Mouse (Mus musculus) adrenal gland, adult 8-10 months (tissue): Measurements from ENCODE around the gene Scarb1. TPM values are rescaled to one million over a fixed set of nuclear protein-coding genes. Genes with fewer than 3 reads are reported as not detected.

ENCODE experiments used
- DNase-seq: peaks from one replicate; pipeline ENCODE4 v3.0.0; 2022
- total RNA-seq, 4 experiments: library from RNA; stranded (reverse); gene quantifications; 2 replicates each; pipeline ENCODE4 v1.2.4; 2022

Gene Scarb1
- total RNA-seq, 4 experiments from 2014 or later, result 1,640 to 3,396 (median 2,408) TPM

DNA sequence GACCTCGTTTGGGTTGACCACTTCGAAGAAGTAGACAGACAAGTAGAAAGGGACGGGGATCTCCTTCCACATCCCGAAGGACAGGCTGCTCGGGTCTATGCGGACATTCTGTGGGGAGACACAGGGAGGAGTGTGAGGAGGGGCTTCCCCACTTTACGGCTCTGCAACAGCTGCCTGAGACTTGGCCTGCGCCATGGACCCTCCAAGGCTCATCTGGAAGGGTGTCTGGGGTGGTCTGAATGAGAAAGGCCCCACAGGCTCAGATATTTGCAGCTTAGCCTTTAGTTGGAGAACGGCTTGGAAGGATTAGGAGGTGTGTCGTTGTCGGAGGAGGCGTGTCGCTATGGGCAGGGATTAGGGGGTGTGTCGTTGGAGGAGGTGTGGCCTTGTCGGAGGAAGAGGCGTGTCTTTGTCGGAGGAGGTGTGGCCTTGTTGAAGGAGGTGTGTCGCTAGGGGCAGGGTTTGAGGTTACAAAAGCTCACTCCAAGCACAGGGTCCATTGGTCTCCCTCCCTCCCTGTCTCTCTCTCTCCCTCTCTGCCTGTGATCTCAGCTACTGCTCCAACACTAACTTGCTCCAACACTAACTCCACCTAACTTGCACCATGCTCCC is 36.5 kb downstream of the Scarb1 start:
- DNase-seq, result no peak

DNA sequence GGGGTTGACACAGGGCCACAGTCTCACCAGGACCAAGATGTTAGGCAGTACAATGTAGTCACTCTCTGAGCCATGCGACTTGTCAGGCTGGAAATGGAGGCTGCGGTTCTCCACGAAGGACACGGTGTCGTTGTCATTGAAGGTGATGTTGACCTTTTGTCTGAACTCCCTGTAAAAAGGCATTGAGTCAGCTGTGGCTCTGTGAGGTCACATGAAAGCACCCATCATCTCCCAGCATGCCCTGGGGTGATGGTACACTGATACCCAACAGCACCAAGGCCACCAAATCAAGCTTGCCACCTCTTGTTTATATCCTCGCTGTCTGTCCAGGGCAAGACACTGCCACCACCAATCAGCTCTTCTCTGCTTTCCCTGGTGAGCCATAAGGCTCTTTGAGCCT is 37.8 kb downstream of the Scarb1 start:
- no peak for DNase-seq

DNA sequence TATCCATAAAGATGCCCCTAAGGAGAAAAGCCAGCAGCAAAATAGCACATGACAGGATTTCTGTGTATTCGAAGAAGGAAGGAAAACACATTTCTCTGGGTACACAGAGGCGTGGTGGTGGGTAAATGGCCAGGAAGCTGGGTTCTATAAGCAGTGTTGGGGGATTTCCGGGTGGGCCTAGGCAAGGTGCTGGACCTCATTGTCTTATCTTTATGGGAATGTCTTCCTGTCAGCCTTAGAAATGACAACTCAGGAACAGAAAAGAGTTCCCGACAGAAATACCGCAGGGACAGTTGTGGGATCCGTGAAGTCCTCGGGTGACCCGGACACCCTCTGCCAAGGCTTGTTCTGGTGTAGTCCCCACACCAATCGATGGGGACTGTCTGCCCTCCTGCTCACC is 42.7 kb downstream of the Scarb1 start:
- no peak for DNase-seq

DNA sequence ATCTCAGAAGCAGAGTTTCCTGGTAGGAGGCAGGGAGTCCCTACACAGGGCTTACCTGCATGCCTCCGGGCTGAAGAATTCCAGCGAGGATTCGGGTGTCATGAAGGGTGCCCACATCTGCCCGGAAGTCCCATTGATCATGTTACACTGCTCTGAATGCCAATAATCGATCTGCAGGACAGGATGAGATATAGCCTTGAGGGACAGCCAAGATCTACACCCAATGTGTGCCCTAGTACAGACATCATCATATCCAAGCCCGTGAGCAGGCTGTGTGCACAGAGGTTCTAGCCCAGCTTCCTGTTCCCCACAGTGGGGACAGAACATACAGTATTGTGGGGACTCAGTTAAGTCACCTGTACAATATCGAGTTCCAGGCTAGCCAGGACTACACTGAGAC is 43.7 kb downstream of the Scarb1 start:
- no peak for DNase-seq

DNA sequence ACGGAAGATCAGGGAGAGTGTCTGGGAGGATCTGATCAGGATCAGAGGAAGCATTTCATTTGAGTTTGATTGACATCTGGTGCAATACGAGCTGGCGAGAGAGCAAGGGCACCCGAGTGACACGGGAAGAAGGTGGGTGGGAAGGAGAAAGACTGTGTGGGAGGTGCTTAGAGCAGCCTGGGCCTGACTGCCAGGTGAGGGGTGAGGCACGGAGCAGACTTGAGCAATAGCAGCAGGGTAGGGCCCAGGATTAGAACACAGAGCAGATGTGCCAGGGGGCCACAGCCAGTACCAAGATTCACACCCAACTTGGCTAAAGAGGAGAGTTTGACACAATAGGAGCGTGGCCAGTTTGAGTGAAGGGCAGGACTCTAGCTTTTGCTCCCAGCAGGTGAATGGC is 47.9 kb downstream of the Scarb1 start:
- no peak for DNase-seq

DNA sequence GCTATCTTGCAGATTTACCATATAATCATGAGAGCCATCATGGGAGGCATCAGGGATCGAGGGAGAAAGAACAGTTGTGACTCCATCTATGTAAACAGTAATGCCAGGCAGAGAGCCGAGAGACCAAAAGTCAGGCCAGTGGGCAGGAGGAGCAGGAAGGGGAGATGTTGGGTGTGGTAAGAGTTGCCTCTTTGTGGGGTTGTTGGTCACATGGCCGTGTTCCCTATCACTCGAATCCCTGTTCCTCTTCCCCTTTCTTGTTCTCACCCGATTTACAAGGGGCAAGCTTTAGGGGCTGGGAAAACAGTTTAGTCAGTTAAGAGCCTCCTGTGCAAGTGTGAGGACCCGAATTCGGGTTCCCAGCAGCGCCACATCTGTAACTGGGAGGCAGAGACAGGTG is 49.0 kb downstream of the Scarb1 start:
- no peak for DNase-seq

DNA sequence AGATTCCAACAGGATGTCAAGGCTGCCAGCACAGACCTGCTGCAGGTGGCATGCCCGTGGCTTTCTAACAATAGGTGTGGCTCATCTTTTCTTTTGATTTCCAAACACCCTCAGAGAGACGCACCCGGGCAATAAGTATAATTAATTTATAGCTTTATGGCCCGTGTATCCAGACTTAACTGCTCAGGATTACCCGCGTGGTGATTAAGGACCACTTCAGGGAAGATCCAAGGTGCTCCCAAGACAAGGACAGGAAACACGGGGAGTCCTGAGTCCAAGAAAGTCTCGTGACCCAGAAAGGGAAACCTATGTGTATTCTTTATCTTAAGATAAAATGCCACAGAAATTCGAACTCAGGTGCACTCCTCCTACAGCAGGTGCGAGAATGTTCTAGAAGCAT is 49.5 kb downstream of the Scarb1 start:
- DNase-seq, result no peak

DNA sequence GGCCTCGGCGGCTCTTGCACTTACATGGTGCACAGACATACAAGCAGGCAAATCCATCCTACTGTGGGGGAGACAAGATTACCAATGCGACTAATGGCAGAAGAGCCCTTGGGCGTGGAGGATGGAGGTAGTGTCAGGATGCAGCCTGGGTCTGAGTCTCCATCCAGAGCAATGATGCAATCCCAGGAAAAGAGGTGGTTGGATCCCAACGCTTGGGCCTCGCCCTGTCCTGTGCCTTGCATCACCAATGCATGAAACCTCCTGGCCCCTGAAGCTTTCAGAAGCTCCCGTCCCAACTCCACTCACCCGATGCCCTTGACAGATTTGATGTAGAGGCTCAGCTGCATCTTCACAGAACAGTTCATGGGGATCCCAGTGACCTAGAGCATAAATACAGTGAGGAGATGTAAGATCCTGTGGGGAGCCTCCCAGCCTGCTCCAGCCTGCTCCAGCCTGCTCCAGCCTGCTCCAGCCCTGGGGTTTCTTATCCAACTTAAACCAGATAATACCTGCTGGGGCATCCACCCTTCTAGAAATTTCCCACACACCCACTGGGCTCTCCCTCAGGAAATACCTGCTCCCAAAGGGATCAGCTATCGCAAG is 53.7 kb downstream of the Scarb1 start:
- DNase-seq, result no peak

DNA sequence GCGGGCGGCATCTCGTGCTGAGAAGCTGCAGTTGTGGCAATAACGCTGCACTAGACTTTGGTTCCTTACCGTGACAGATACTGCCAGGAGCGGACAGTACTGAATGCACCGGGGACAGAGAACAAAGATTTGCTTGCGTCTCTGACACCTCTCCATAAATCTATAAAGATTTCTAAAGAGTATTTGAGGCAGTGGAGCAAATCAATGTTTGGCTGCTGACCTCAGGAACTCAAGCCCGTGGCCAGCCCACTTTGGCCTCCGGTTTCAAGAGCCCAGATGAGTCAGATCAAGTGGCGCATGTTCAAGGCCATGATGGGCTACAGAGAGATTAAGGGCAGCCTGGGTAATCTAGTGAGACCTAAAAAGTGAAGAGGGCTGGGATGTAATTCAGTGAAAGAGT is 54.8 kb downstream of the Scarb1 start:
- peak; percentile 89 for DNase-seq

DNA sequence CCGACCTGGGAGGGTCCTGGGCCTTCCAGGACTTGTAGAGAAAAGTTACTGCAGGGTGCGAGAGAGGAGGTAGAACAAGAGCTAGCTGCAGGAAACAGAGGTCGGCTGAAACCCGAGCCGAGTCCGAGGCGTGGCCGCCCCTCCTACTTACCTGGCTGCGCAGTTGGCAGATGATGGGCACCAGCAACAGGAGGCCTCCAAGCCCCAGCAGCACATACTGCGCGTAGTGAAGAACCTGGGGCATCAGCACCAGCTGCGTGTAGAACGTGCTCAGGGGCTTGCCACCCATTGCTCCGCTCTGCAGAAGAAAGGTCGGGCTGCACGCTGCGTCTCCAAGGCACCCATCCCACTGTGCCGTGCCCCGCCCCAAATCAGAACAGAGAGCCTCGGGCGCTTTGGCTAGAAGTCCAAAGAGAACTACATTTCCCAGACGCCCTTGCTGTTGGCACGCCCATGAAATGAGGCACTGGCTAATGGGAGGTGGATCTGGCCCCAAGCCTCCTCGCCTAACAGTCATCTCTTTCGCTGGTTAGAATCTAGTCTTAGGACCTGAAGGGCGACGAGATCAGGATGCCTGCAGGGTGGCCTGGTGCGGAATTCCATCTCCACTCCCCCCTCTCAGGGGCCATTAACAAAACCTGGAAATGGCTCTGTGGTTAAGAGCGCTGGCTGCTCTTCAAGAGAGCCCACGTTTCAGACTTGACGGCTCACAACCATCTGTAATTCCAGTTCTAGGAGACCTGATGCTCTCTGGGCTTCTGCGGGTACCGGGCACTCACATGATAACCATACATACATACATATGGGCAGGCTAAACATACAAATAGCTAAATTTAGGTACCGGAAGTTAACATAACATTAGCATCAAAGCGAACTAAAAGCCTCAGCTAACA is 56.9 kb downstream of the Scarb1 start:
- no peak for DNase-seq

DNA sequence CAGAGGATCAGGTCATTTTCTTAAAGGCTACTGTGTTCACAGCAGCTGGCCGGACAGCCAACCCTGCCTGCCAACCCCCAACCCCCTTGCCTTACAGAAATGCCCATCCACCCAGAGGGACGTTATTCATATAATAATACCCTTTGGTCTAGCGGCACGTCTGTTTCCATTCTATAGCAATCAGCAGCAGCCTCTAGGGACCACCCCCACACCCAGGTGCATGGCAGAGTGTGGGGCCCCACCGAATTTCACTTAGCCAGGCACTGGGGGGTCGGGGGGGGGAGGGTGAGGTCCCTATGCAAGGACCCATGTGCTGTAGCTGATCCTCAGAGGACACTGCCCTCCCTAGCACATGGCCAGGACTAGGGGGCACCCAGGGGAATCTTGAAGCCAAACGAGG is 61.7 kb downstream of the Scarb1 start:
- DNase-seq, result no peak

DNA sequence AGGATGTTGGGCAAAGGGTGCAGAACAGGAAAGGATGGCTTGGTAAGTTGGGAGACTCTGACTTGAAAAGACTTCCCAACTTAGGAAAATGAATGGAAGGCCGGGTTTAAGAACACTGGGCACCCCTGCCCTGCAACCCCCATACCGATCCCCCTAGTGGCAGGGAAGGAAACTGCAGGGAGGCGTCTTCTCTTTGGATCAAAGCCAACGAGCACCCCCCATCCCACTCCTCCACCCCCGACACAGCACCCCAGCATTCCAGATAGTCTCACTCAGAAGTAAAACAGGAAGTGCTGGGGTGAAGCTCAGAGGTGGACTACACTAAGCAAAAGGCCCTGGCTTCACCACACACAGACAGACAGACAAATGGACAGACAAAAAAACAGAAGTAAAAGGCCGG is 62.6 kb downstream of the Scarb1 start:
- no peak for DNase-seq

DNA sequence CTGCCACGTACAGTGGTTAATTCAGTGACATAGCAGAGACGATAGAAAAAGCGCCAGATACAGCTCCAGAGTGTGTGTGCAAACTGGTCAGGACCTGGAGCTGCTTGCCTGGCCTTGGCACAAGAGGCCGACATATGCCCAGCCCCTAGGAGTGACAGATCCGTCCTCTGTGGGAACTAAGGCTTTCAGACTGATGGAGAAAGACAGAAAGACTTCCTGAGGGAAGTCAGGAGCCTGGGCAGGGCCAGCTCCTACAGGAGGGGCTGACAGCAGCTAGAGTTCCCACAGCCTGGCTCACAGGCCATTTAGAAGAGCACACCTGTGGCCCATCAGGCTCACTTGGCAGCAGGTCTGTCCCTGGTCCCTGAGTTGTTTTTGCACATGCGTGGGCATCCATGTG is 63.6 kb downstream of the Scarb1 start:
- DNase-seq, result no peak

DNA sequence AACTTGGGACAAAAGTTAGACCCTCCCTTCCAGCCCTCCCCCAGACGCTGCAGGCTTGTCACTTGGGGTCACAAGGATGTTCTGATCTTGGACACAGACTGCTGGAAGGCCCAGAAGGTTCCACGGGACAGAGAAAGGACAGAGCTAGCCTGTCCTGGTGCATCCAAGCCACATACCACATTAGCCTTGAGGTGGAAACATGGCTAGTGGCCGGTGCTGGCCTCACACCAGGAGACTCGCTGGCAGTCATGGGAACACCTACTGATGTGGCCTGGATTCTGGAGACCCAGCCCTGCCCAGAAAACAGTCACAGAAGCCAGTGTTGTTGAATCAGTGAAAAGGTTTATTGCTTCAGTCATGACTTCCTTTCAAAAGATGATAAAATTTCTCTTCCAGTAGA is 64.1 kb downstream of the Scarb1 start:
- DNase-seq, result no peak

DNA sequence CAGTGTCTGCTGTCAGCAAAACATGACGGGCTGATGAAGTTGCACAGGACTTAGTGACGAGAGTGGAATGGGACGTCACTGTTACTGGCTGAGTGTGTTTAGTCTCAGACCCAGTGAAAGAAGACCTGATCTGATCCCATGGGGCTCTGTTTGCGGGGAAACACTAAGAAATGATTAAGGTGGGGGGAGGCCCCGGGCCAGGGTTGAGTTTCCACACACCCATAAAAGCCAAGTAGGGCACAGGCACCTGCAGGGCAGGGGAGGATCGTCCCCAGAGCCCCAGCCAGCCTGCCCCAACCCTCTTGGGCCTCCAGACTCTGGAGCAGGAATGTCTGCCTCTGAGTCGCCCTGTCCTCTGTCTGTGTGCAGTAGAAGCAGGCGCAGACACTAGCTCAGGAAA is 65.6 kb downstream of the Scarb1 start:
- DNase-seq, result no peak

DNA sequence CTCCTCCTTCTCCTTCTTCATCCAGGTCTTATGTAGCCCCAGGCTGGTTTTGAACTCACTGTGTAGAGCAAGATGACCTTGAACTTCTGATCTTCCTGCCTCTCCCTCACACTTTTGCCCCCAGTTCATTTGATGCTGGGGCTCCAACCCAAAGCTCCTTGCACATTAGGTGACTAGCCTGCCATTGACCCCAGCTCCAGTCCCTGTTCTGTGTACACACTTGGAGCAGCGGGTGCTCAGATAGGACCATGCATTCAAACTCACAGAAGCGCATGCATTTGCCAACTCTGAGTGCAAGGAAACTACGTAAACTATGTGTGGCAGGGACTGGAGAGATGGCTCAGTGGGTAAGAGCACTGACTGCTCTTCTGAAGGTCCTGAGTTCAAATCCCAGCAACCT is 66.1 kb downstream of the Scarb1 start:
- DNase-seq, result no peak

DNA sequence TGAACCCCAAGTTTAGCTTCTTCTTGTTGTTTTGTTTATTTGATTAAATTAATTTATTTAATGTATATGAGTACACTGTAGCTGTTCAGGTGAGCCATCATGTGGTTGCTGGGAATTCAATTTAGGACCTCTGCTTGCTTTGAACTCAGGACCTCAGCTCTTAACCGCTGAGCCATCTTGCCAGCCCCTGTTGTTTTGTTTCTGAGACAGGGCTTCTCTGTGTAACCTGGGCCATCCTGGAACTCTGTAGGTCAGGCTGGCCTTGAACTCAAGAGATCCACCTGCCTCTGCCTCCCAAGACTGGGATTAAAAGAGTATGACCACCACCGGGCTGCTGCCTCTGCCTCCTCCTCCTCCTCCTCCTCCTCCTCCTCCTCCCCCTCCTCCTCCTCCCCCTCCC is 66.7 kb downstream of the Scarb1 start:
- no peak for DNase-seq

DNA sequence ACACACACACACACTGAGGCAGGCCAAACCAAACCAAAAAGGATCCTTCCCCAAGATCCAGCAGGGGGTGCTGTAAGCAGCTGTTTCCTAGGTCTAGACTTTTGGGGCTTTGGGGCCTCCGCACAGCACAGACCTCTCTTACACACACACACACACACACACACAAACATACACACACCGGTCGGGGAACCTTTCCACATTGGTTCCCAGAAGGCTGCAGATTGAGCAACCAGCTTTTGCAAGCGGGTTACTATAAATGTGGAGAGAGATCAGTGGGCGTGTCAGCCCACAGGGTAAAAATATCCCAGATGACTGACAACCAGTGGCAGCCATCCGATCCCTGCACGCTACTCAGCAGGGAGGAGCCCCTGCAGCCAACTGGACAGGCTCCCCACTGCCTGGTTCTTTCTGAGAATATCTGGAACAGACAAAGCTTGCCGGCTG is 67.2 kb downstream of the Scarb1 start:
- peak; percentile 89 for DNase-seq

DNA sequence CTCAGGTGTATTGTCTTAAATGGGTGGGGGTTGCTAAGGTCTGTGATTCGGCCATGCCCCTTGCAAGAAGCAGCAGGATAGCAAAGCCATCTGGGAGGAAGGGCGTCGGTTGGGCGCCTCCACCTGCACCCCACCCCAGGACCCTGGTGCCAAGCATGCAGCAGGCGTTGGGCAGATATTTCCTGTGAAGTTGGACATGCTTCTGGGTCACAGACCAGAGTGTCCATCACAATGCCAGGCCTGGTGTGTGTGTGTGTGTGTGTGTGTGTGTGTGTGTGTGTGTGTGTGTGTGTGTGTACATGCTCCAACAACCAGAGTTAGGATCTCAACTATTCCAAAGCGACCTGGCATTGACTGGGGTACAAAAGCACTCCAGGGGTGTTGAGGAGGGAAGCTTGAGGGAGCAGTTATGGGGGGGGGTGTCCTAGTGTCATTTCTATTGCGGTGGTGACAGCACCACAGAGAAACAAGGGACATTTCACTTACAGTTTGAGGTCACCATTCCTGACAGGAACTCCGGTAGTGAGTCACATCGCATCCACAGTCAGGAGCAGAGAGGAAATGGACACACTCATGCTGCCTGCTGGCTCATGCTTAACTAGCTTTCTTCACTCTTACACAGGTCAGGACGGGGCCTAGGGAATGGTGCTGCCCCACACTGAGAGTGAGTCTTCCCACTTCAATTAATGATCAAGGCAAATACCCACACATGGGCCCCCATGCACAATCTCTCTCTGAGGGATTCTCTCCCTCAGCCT is 68.5 kb downstream of the Scarb1 start:
- DNase-seq, result no peak

DNA sequence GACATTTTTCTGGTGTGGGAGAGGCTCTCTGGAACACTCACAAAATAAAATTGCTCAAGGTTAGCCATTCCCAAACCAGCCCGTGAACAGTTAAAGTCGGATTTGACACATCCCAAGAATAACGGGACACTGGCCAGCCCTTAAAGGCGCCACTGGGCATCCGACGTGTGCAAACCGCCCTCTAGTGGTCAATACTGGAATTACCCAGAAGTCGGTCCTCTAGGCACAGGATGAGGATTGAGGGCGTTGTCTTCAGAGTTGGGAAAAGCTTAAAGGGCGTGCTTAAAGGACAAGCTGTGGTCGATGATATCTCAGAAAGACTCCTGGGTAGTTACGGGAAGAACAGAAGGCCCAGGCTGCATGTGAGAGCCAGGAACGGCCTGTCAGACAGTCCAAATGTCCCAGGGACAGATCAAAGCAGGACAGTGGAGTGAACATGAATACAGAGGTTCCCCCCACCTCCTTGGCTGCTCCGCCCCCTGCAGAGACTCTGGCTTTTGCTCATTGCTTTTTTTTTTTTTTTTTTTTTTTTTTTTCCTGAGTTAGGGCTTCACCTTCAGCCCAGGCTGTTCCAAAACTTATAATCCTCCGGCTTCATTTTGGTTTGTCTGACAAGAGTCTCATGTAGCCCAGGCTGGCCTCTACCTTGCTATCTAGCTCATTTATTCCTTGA is 69.2 kb downstream of the Scarb1 start:
- peak; percentile 76 for DNase-seq

DNA sequence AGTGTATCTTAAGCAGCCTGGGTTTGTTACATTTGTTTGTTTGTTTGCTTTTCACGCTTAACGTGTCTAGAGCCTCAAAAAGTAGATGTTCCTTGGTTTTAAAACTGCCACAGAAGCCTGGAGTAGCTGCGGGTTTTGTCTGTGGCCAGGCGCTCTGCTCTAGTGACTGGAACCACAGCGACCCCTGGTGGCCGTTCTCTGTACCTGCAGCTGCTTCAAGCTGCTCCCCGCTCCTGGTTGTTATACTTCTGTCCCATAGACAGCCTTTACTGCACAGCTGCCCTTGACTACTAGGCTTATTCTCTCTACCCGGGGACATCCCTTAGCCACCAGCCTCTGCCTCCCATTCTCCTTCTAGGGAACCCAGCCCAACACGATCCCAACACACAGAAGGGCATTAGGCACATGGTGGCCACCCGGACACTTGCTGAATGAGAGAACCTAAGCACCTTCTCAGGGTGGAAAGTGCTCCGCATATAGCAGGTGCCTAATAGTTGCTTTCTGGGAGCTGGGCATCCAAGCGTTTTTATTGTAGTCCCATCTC is 70.2 kb downstream of the Scarb1 start:
- no peak for DNase-seq

DNA sequence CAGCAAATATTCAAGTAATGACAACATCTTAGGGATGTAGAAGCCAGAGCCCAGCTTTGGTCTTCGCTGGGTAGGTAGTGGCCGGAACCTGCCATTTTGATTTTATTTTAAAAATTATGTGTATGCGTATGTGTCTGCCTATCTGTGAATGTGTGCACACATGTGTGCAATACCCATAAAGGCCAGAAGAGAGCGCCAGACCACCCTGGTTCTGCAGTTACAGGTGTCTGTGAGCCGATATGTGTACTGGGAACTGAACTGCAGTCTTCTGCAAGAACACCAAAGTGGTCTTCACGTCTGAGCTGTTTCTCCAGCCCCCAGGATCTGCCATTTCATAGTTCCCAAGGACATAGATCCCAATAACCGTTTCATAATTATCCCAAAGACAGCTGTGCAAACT is 71.1 kb downstream of the Scarb1 start:
- no peak for DNase-seq
